In the genomic region with DNA sequence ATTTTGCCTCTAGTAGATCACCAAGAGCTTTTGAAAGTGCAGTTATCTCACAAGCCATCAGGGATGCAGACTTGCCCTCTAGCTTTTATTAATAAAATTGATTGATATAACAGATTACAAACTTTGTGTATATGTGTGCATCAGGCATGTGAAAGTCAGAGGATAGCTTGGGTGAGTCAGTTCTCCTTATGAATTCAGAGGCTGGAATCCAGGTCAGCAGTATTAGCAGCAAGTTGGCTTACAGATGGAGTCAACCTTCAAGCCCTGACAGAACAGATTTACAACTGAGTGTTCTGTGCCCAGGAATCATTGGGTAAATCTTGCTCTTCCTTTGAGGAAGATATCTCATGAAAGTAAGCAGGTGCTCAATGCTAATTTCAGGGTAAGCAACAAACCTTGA, we compare ENCODE assay signal across 8 mouse cellular contexts. TPM values are rescaled to one million over a fixed set of nuclear protein-coding genes. Genes with fewer than 3 reads are reported as not detected.
DNase-seq lines count a peak whose midpoint lies in the region; ATAC-seq lines count a peak whose summit lies in the region.

No protein-coding gene starts in this region.

- peak overlapping the region; percentile 94 for H3K9ac ChIP-seq in kidney, embryonic 16.5 days (replicated peaks; ENCODE audit: low read length)
- H3K9ac ChIP-seq in midbrain, embryonic 14.5 days (replicated peaks; ENCODE audit: low read length): peak overlapping the region; percentile 86

- H3K4me2 ChIP-seq in kidney, embryonic 16.5 days (replicated peaks; ENCODE audit: low read depth, low read length): peak overlapping the region; percentile 85
- H3K4me2 ChIP-seq in midbrain, embryonic 14.5 days (ENCODE audit: low read length): peak overlapping the region; percentile 82

- no peak for DNase-seq in kidney, postnatal 4 days
- peak; percentile 14 to 25 for DNase-seq in adrenal gland, postnatal 36 days
- no peak for DNase-seq in hindbrain, embryonic 10.5 days (ENCODE audit: low spot score)
- DNase-seq in midbrain, embryonic 14.5 days: no peak
- DNase-seq in cerebellum, adult 11 months: no peak
- no peak for DNase-seq in yolk sac, embryonic 10.5 days (ENCODE audit: low spot score)
- DNase-seq in spleen, postnatal 10 days (ENCODE audit: low spot score in 2 of 2): no peak

- H3K4me1 ChIP-seq in kidney, embryonic 16.5 days (ENCODE audit: insufficient read depth, low read length): peaks cover 12% of the 10 kb centered on the region
- H3K4me1 ChIP-seq in hindbrain, embryonic 10.5 days (replicated peaks): peaks cover 21% of the 10 kb centered on the region
- H3K4me1 ChIP-seq in midbrain, embryonic 14.5 days (ENCODE audit: control insufficient read depth, insufficient read depth, low read length): peaks cover 11% of the 10 kb centered on the region; the same call in 1 of the 2 replicates

- H3K4me3 ChIP-seq in kidney, embryonic 16.5 days (ENCODE audit: low read length): peak overlapping the region; percentile 76
- H3K4me3 ChIP-seq in hindbrain, embryonic 10.5 days: peak overlapping the region; percentile 74
- H3K4me3 ChIP-seq in midbrain, embryonic 14.5 days (replicated peaks; ENCODE audit: low read depth, low read length): peak overlapping the region; percentile 61

- no peak for ATAC-seq in kidney, embryonic 16.5 days (ENCODE audit: low FRiP score, low TSS enrichment)
- ATAC-seq in midbrain, embryonic 14.5 days (ENCODE audit: low FRiP score, low TSS enrichment): no peak

- no peaks in the 10 kb centered on the region for H3K36me3 ChIP-seq in kidney, embryonic 16.5 days (ENCODE audit: insufficient read depth, low read length)
- H3K36me3 ChIP-seq in hindbrain, embryonic 10.5 days: no peaks in the 10 kb centered on the region
- no peaks in the 10 kb centered on the region for H3K36me3 ChIP-seq in midbrain, embryonic 14.5 days (ENCODE audit: control insufficient read depth, insufficient read depth, low read length)

- no peak overlapping the region for H3K27ac ChIP-seq in kidney, embryonic 16.5 days (ENCODE audit: low read length)
- peak overlapping the region; percentile 98 for H3K27ac ChIP-seq in hindbrain, embryonic 10.5 days
- no peak overlapping the region for H3K27ac ChIP-seq in midbrain, embryonic 14.5 days (replicated peaks; ENCODE audit: low read depth, low read length)

- H3K27me3 ChIP-seq in kidney, embryonic 16.5 days (ENCODE audit: insufficient read depth, low read length): no peaks in the 10 kb centered on the region
- no peaks in the 10 kb centered on the region for H3K27me3 ChIP-seq in hindbrain, embryonic 10.5 days (ENCODE audit: insufficient read depth, poor library complexity, severe bottlenecking)
- H3K27me3 ChIP-seq in midbrain, embryonic 14.5 days (ENCODE audit: control insufficient read depth, insufficient read depth, low read length): no peaks in the 10 kb centered on the region

- H3K9me3 ChIP-seq in kidney, embryonic 16.5 days (ENCODE audit: low read length): no peaks in the 10 kb centered on the region
- no peaks in the 10 kb centered on the region for H3K9me3 ChIP-seq in hindbrain, embryonic 10.5 days
- no peaks in the 10 kb centered on the region for H3K9me3 ChIP-seq in midbrain, embryonic 14.5 days (ENCODE audit: control insufficient read depth, low read length)

RNA-seq across cellular contexts. Expression of a gene that starts 0.9 kb away (rescaled TPM):
- 22.0 and 26.5 TPM in 2 replicates for polyA plus RNA-seq in kidney, embryonic 16.5 days (2015; fragmentation: Nextera tagmentation; extraction: Ambion mirVana)
- total RNA-seq in adrenal gland, postnatal 36 days (2021): 10 to 100 TPM; 24.1 to 32.1 TPM
- polyA plus RNA-seq in hindbrain, embryonic 10.5 days (2016; fragmentation: Nextera tagmentation; extraction: Ambion mirVana): 19.0 and 20.3 TPM in 2 replicates
- polyA plus RNA-seq in midbrain, embryonic 14.5 days (2014; fragmentation: Nextera tagmentation; extraction: Ambion mirVana): 13.9 and 18.7 TPM in 2 replicates

Comparison
In these comparisons a context has a peak if more than half of its experiments do, and no peak if none do; other contexts are left out.
1. DNase-seq: peak in adrenal gland, postnatal 36 days (2 of 2); none in kidney, postnatal 4 days (0 of 2), hindbrain, embryonic 10.5 days (single experiment), midbrain, embryonic 14.5 days (single experiment), cerebellum, adult 11 months (single experiment), yolk sac, embryonic 10.5 days (single experiment) and spleen, postnatal 10 days (0 of 2).
2. Peak in every context shown above with its lines, with median percentiles within 50 percentile points of each other: H3K4me3 ChIP-seq.